Mouse (Mus musculus): ENCODE results near the gene Fbxl8.

DNA sequence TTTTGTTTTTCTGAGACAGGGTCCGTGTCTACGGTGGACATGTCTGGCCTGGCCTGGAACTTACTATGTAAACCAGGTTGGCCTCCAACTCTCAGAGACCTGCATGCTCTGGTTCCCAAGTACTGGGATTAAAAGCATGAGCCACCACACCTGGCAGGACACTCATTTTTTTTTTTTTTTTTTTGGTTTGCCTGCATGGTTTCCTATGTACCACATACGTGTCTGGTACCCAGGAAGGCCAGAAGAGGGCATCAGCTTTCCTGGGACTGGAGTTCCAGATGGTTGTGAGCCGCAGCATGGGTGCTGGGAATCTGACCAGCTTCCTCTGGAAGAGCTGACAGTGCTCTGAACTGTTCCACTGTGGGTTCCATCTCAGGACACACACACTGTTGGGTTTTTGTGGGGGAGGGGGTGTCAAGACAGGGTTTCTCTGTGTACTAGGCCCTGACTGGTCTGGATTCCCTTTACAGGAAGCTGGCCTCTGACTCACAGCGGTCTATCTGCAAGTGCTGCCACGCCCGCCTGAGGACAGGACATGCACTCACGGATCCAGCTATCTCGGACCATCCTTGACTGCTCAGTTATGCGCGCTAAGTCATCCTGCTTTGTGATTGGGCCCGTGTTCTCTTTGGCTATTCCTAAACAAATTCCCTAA lies 3.0 kb upstream of the Fbxl8 start:
- no peak for TF ChIP-seq POLR2A (IDR thresholded peaks at IDR 0.05; ENCODE audit: low read depth, low read length)
- no peak for TF ChIP-seq CTCF (IDR thresholded peaks at IDR 0.05; ENCODE audit: extremely low read depth, insufficient read depth, insufficient read length, insufficient replicate concordance)
